Mouse (Mus musculus) MEL (cell line): ENCODE measurements around the gene Tdrd3. TPM values are rescaled to one million over a fixed set of nuclear protein-coding genes. Genes with fewer than 3 reads are reported as not detected.

ENCODE experiments used
- DNase-seq: peaks from one replicate; pipeline ENCODE4 v3.0.0; 2011; ENCODE audit warnings: low read depth, low spot score
- H3K27ac ChIP-seq: 2 replicates; pipeline ENCODE4 v1.5.1; 2012; ENCODE audit warnings: low read depth, mild to moderate bottlenecking, control low read depth, low read length, moderate library complexity; ENCODE audit not compliant: control insufficient read depth
- H3K27me3 ChIP-seq, 2 experiments: fragments of 150-350 bp in 1 of 2; sonication (generic) in 1 of 2; 2 replicates each; pipeline ENCODE4 v1.6.1; 2012; ENCODE audit warnings: low read length in 2 of 2, mild to moderate bottlenecking in 2 of 2, improper control_type of control experiment in 1 of 2, moderate library complexity in 1 of 2; ENCODE audit not compliant: insufficient read depth in 2 of 2, control insufficient read depth in 1 of 2
- H3K36me3 ChIP-seq, 2 experiments: 2 replicates each; pipeline ENCODE4 v1.6.1; 2012 to 2014; ENCODE audit warnings: low read length in 2 of 2, improper control_type of control experiment in 1 of 2, inconsistent platforms in 1 of 2, mild to moderate bottlenecking in 1 of 2; ENCODE audit not compliant: insufficient read depth in 2 of 2, control insufficient read depth in 1 of 2
- H3K4me1 ChIP-seq, 2 experiments: fragments of 150-350 bp in 1 of 2; sonication (generic) in 1 of 2; 2 replicates each; pipeline ENCODE4 v1.6.1; 2012; ENCODE audit warnings: low read length in 2 of 2, improper control_type of control experiment in 1 of 2, mild to moderate bottlenecking in 1 of 2; ENCODE audit not compliant: insufficient read depth in 2 of 2, control insufficient read depth in 1 of 2
- H3K4me3 ChIP-seq, 2 experiments: fragments of 150-350 bp in 1 of 2; sonication (generic) in 1 of 2; 2 replicates each; pipeline ENCODE4 v1.5.1; 2012; ENCODE audit warnings: low read depth in 2 of 2, low read length in 2 of 2, mild to moderate bottlenecking in 2 of 2, moderate library complexity in 2 of 2, control low read depth in 1 of 2, improper control_type of control experiment in 1 of 2; ENCODE audit not compliant: control insufficient read depth in 1 of 2, insufficient read depth in 1 of 2
- H3K79me2 ChIP-seq: 2 replicates; pipeline ENCODE4 v1.6.1; 2012; ENCODE audit warnings: mild to moderate bottlenecking, low read length, moderate library complexity; ENCODE audit not compliant: control insufficient read depth, poor library complexity, insufficient read depth
- H3K9ac ChIP-seq: 2 replicates; pipeline ENCODE4 v1.6.1; 2012; ENCODE audit warnings: low read depth, mild to moderate bottlenecking, control low read depth, low read length, moderate library complexity; ENCODE audit not compliant: control insufficient read depth, poor library complexity, severe bottlenecking
- H3K9me3 ChIP-seq: fragments of 150-350 bp; sonication (generic); replicated peaks from 2 replicates; pipeline ENCODE4 v1.6.1; 2012; ENCODE audit warnings: mild to moderate bottlenecking, low read length, improper control_type of control experiment, moderate library complexity; ENCODE audit not compliant: insufficient read depth
- BHLHE40 ChIP-seq: IDR thresholded peaks from 2 replicates; pipeline ENCODE4 v1.6.1; 2012; ENCODE audit warnings: low read depth, mild to moderate bottlenecking, inconsistent platforms, low read length, improper control_type of control experiment, borderline replicate concordance
- CHD1 ChIP-seq: IDR thresholded peaks from 2 replicates; pipeline ENCODE4 v1.6.1; 2012; ENCODE audit warnings: low read depth, mild to moderate bottlenecking, inconsistent platforms, low read length, improper control_type of control experiment
- CTCF ChIP-seq, 3 experiments: IDR thresholded peaks in 2 of 3; conservative IDR thresholded peaks in 1 of 3; 2 replicates each; pipeline ENCODE4 v1.5.1; 2011 to 2012; ENCODE audit warnings: low read length in 3 of 3, low read depth in 2 of 3, mild to moderate bottlenecking in 2 of 3, improper control_type of control experiment in 1 of 3, inconsistent platforms in 1 of 3, mixed read lengths in 1 of 3, moderate library complexity in 1 of 3; ENCODE audit not compliant: control insufficient read depth in 1 of 3, insufficient read depth in 1 of 3, poor library complexity in 1 of 3, severe bottlenecking in 1 of 3
- ELF1 ChIP-seq: IDR thresholded peaks from 2 replicates; pipeline ENCODE4 v1.6.1; 2014; ENCODE audit warnings: low read depth, mild to moderate bottlenecking, inconsistent platforms, low read length, improper control_type of control experiment, moderate library complexity
- EP300 ChIP-seq, 2 experiments: IDR thresholded peaks; 2 replicates each; pipeline ENCODE4 v1.6.1; 2011; ENCODE audit warnings: improper control_type of control experiment in 2 of 2, low read length in 2 of 2, low read depth in 1 of 2, mild to moderate bottlenecking in 1 of 2
- ETS1 ChIP-seq: IDR thresholded peaks from 2 replicates; pipeline ENCODE4 v1.6.1; 2012; ENCODE audit warnings: low read depth, mild to moderate bottlenecking, inconsistent platforms, low read length, improper control_type of control experiment, moderate library complexity
- GABPA ChIP-seq: IDR thresholded peaks from 2 replicates; pipeline ENCODE4 v1.6.1; 2012; ENCODE audit warnings: low read depth, mild to moderate bottlenecking, inconsistent platforms, low read length, improper control_type of control experiment, moderate library complexity
- GATA1 ChIP-seq: IDR thresholded peaks from 2 replicates; pipeline ENCODE4 v1.6.1; 2011; ENCODE audit warnings: low read depth, low read length, improper control_type of control experiment
- HCFC1 ChIP-seq: IDR thresholded peaks from 2 replicates; pipeline ENCODE4 v1.6.1; 2012; ENCODE audit warnings: low read depth, mild to moderate bottlenecking, inconsistent platforms, low read length, improper control_type of control experiment, moderate library complexity
- KAT2A ChIP-seq: conservative IDR thresholded peaks from 2 replicates; pipeline ENCODE4 v1.6.1; 2012; ENCODE audit warnings: low read depth, low read length, improper control_type of control experiment, inconsistent platforms
- MAFK ChIP-seq: IDR thresholded peaks from 2 replicates; pipeline ENCODE4 v1.6.1; 2011; ENCODE audit warnings: low read depth, mild to moderate bottlenecking, low read length, improper control_type of control experiment, borderline replicate concordance
- MAX ChIP-seq: IDR thresholded peaks from 2 replicates; pipeline ENCODE4 v1.6.1; 2011; ENCODE audit warnings: low read length, improper control_type of control experiment
- MAZ ChIP-seq: IDR thresholded peaks from 2 replicates; pipeline ENCODE4 v1.6.1; 2012; ENCODE audit warnings: low read depth, mild to moderate bottlenecking, inconsistent platforms, low read length, improper control_type of control experiment
- MXI1 ChIP-seq: IDR thresholded peaks from 2 replicates; pipeline ENCODE4 v1.6.1; 2011; ENCODE audit warnings: mild to moderate bottlenecking, low read depth, low read length, improper control_type of control experiment
- MYB ChIP-seq: IDR thresholded peaks from 2 replicates; pipeline ENCODE4 v1.6.1; 2011; ENCODE audit warnings: mild to moderate bottlenecking, low read depth, low read length, improper control_type of control experiment
- MYC ChIP-seq: IDR thresholded peaks from 2 replicates; pipeline ENCODE4 v1.6.1; 2011; ENCODE audit warnings: low read depth, mild to moderate bottlenecking, low read length, improper control_type of control experiment, moderate library complexity
- NELFE ChIP-seq: IDR thresholded peaks from 2 replicates; pipeline ENCODE4 v1.6.1; 2011; ENCODE audit warnings: low read depth, low read length, improper control_type of control experiment
- NRF1 ChIP-seq: IDR thresholded peaks from 2 replicates; pipeline ENCODE4 v1.6.1; 2014; ENCODE audit warnings: low read depth, mild to moderate bottlenecking, inconsistent platforms, low read length, improper control_type of control experiment, moderate library complexity; ENCODE audit not compliant: poor library complexity, insufficient read depth, severe bottlenecking
- POLR2A ChIP-seq, 2 experiments: IDR thresholded peaks; 2 replicates each; pipeline ENCODE4 v1.6.1; 2011 to 2012; ENCODE audit warnings: low read length in 2 of 2, mild to moderate bottlenecking in 2 of 2, control low read depth in 1 of 2, improper control_type of control experiment in 1 of 2, low read depth in 1 of 2, moderate library complexity in 1 of 2; ENCODE audit not compliant: control insufficient read depth in 1 of 2, insufficient read depth in 1 of 2, poor library complexity in 1 of 2
- POLR2AphosphoS2 ChIP-seq: IDR thresholded peaks from 2 replicates; pipeline ENCODE4 v1.6.1; 2011; ENCODE audit warnings: low read length, improper control_type of control experiment
- POLR2AphosphoS5 ChIP-seq: IDR thresholded peaks from 2 replicates; pipeline ENCODE4 v1.6.1; 2012; ENCODE audit warnings: low read depth, borderline replicate concordance, mild to moderate bottlenecking, inconsistent platforms, low read length, moderate library complexity, mixed read lengths
- RAD21 ChIP-seq: IDR thresholded peaks from 2 replicates; pipeline ENCODE4 v1.6.1; 2011; ENCODE audit warnings: mild to moderate bottlenecking, low read depth, low read length, improper control_type of control experiment
- RCOR1 ChIP-seq: IDR thresholded peaks from 2 replicates; pipeline ENCODE4 v1.6.1; 2012; ENCODE audit warnings: low read depth, mild to moderate bottlenecking, inconsistent platforms, low read length, improper control_type of control experiment
- SIN3A ChIP-seq: IDR thresholded peaks from 2 replicates; pipeline ENCODE4 v1.6.1; 2012; ENCODE audit warnings: low read length, improper control_type of control experiment, inconsistent platforms
- SMC3 ChIP-seq: IDR thresholded peaks from 2 replicates; pipeline ENCODE4 v1.6.1; 2011; ENCODE audit warnings: low read depth, low read length, improper control_type of control experiment
- TBP ChIP-seq: IDR thresholded peaks from 2 replicates; pipeline ENCODE4 v1.8.0; 2011; ENCODE audit warnings: low read depth, low read length, improper control_type of control experiment
- TCF12 ChIP-seq: IDR thresholded peaks from 2 replicates; pipeline ENCODE4 v1.6.1; 2014; ENCODE audit warnings: low read depth, mild to moderate bottlenecking, inconsistent platforms, low read length, improper control_type of control experiment, moderate library complexity
- UBTF ChIP-seq: IDR thresholded peaks from 2 replicates; pipeline ENCODE4 v1.6.1; 2012; ENCODE audit warnings: low read depth, mild to moderate bottlenecking, inconsistent platforms, low read length, improper control_type of control experiment, moderate library complexity, borderline replicate concordance; ENCODE audit not compliant: insufficient read depth
- USF1 ChIP-seq: IDR thresholded peaks from 2 replicates; pipeline ENCODE4 v1.6.1; 2014; ENCODE audit warnings: low read depth, mild to moderate bottlenecking, inconsistent platforms, low read length, improper control_type of control experiment, moderate library complexity
- ZMIZ1 ChIP-seq: IDR thresholded peaks from 2 replicates; pipeline ENCODE4 v1.6.1; 2012; ENCODE audit warnings: low read depth, mild to moderate bottlenecking, inconsistent platforms, low read length, improper control_type of control experiment, moderate library complexity
- ZNF384 ChIP-seq: IDR thresholded peaks from 2 replicates; pipeline ENCODE4 v1.6.1; 2012; ENCODE audit warnings: low read depth, mild to moderate bottlenecking, inconsistent platforms, low read length, improper control_type of control experiment
- polyA plus RNA-seq, 2 experiments: library from polyadenylated mRNA; stranded (reverse) in 1 of 2; unstranded in 1 of 2; fragments of >175 nt in 1 of 2; fragments of >200 nt in 1 of 2; gene quantifications; 2 replicates each; pipeline versions ENCODE4 v1.2.1 to v1.2.4; 2012; ENCODE audit warnings: low replicate concordance in 2 of 2, low read depth in 1 of 2; ENCODE audit not compliant: insufficient read length in 2 of 2, insufficient read depth in 1 of 2, missing spikeins in 1 of 2
- total RNA-seq: library from RNA; depleted of rRNA; stranded (reverse); fragments of 300-350 nt; gene quantifications from 2 replicates; pipeline ENCODE4 v1.2.3, GENCODE M21; 2012; rRNA removed

Gene Tdrd3
- total RNA-seq: 22.2 and 22.6 TPM in 2 replicates
- polyA plus RNA-seq: 10 to 100 TPM in 1 of 2 experiments, not detected in 1; 22.5 TPM

DNA sequence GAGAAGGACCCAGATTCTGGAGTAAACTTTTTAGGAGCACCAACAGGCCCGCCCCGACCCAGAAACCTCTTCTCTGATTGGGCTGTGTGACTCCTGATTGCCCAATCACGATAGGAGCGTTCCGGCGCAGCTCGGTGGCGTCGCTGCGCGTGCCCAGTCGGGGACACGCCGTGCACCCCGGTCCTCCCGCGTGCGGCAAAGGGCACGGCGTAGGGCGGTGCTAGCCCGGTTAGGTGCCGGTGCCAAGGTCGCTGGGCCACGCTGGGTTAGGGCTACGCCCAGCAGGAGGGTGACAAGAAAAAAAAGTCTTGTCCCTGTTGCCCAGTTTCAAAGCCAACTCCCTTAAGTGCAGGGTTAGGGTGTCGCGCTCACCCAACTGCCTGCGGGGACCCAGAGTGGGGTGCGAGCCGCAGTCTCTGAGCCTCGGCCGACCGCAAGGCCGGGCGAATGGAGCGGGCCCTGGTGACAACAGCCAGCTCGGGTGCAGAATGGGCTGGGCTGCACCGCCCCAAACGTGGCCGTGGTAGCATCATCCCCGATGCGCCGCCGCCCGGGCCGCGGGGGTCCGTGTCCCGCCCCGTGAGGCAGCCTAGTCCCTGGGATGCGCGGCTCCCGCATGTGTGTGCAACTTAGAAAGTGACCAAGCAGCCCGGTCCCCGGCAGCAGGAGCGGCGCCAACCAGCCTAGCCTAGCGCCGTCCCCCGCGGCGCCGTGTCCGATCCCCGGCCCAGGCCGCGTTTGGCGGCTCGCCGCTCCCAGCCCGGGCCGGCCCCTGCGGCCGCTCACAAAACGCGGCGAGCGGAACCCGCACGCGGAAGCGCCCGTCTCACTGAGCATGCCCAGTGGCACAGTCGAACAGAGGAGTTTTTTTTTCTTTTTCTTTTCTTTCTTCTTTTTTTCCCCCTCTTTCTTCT is at the start of gene Tdrd3:
Gene Tdrd3 (plus strand): TSS at position 832 of the 914 bp plus-strand sequence.
- TF ChIP-seq MYC: peak; percentile 88
- TF ChIP-seq CTCF (IDR thresholded peaks at IDR 0.05 in 2 of 3, conservative IDR thresholded peaks at IDR 0.05 in 1 of 3; ENCODE audit: control insufficient read depth in 1 of 3, insufficient read depth in 1 of 3, low read depth in 2 of 3, low read length in 3 of 3, poor library complexity in 1 of 3, severe bottlenecking in 1 of 3): no peak
- peak; percentile 78 for TF ChIP-seq NELFE
- peak; percentile 61 for TF ChIP-seq MXI1
- TF ChIP-seq UBTF: no peak
- TF ChIP-seq ETS1: 0 out of 2 replicates have a peak, but pooled peaks have one; percentile 14
- TF ChIP-seq EP300 (IDR thresholded peaks at IDR 0.05; ENCODE audit: low read depth in 1 of 2, low read length in 2 of 2): 0 out of 4 replicates have a peak, but pooled peaks of 1 of the 2 experiments have one; percentile 2
- peak; percentile 72 for TF ChIP-seq TCF12
- TF ChIP-seq SIN3A: peak; percentile 76
- peak; percentile 65 for TF ChIP-seq KAT2A
- TF ChIP-seq GATA1: no peak
- TF ChIP-seq MAX: peak; percentile 90
- peak; percentile 84 for TF ChIP-seq ELF1
- no peak for TF ChIP-seq SMC3
- peak; percentile 96 for TF ChIP-seq ZMIZ1
- TF ChIP-seq USF1: peak; percentile 68
- no peak for TF ChIP-seq BHLHE40
- no peak for TF ChIP-seq GABPA
- TF ChIP-seq POLR2AphosphoS2: peak; percentile 86; the same call in 1 of the 2 replicates
- peak; percentile 82 to 94 for TF ChIP-seq POLR2A (IDR thresholded peaks at IDR 0.05; ENCODE audit: control insufficient read depth in 1 of 2, insufficient read depth in 1 of 2, low read depth in 1 of 2, low read length in 2 of 2, poor library complexity in 1 of 2)
- TF ChIP-seq RCOR1: no peak
- TF ChIP-seq CHD1: peak; percentile 36
- peak; percentile 43; the same call in 1 of the 2 replicates for TF ChIP-seq MAZ
- peak; percentile 81 for TF ChIP-seq TBP
- TF ChIP-seq MAFK: no peak
- peak; percentile 70; the same call in 1 of the 2 replicates for TF ChIP-seq POLR2AphosphoS5
- peak; percentile 90 for TF ChIP-seq ZNF384
- peak; percentile 85 for TF ChIP-seq NRF1
- TF ChIP-seq MYB: no peak
- peak; percentile 87 for TF ChIP-seq HCFC1
- TF ChIP-seq RAD21: no peak
- Histone ChIP-seq H3K27ac (peak within 1 kb of the TSS; percentile 97), H3K36me3 (peaks cover 0 to 26% of the 10 kb centered on the region in 2 experiments; a peak in 3 of 4 replicates), H3K4me1 (peaks cover 8 to 22% of the 10 kb centered on the region in 2 experiments), H3K27me3 (no peaks in the 10 kb centered on the region), H3K9ac (peak within 1 kb of the TSS; percentile 96), H3K4me3 (peak within 1 kb of the TSS; percentile 89 to 97), H3K9me3 (no peaks in the 10 kb centered on the region), H3K79me2 (peaks cover 39% of the 10 kb centered on the region)
- DNase-seq: peak; percentile 97
